Mouse (Mus musculus): ENCODE measurements at regions not wholly inside any gene's neighbourhood (a gene's known extent, or its start where the extent isn't known, plus 50 kb on each side); places are given as distances from the start of the nearest gene placed in this dataset.

DNA sequence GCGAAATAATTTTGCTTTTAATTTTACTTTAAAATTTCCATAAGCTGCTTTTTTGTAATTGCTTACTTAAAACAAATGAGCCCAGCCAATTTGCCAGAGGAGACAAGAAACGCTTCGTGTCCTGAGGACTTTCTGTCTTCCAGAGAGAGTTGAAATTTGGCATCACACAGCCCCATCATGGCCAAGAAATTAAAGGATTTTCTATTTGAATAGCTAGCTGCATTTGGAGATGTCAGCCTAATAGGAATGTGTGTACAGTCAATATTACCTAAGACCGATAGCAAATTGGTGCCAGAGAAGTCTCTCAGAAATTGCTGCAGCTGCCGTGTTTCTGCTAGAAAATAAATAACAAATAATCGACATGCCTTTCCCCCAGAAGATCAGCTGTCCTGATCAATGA lies 268.1 kb upstream of the Cxxc4 start:
- Histone ChIP-seq H3K9ac (ENCODE audit: low read depth, low read length) (no peak overlapping the region), H3K4me1 (ENCODE audit: control insufficient read depth, low read depth, low read length) (no peaks in the 10 kb centered on the region), H3K9me3 (replicated peaks; ENCODE audit: control insufficient read depth, low read length) (no peaks in the 10 kb centered on the region), H3K4me2 (ENCODE audit: low read depth, low read length) (no peak overlapping the region), H3K27ac (ENCODE audit: low read length) (no peak overlapping the region), H3K4me3 (ENCODE audit: low read depth, low read length) (no peak overlapping the region), H3K27me3 (ENCODE audit: control insufficient read depth, insufficient read depth, low read depth, low read length) (no peaks in the 10 kb centered on the region), H3K36me3 (ENCODE audit: control insufficient read depth, insufficient read depth) (no peaks in the 10 kb centered on the region)
- 61% methylated on average over 6 of the region's 6 CpGs for WGBS (ENCODE audit: insufficient replicate concordance)
- no peak for ATAC-seq (ENCODE audit: low read depth)

DNA sequence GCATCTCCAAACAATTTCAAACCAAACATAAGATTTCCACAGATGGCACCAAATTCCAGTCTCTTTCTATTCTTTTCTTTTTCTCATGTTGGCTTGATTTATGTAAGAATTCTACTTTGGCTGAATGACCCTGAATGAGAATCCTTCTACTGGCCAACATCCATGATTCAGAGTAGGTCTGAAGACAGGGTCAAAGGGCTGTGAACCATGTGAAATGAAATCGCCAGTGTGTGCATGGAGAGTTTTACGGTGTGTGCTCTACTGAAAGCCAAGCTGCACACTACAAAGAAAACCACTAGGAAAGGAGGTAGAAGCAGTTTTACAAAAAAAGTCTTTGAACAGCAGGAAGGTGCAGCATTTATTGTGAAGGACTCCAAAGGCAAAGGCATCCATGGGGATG lies 263.5 kb upstream of the Cxxc4 start:
- Histone ChIP-seq H3K27me3 (ENCODE audit: control insufficient read depth, insufficient read depth, low read depth, low read length) (no peaks in the 10 kb centered on the region), H3K9me3 (replicated peaks; ENCODE audit: control insufficient read depth, low read length) (no peaks in the 10 kb centered on the region), H3K4me1 (ENCODE audit: control insufficient read depth, low read depth, low read length) (no peaks in the 10 kb centered on the region), H3K27ac (ENCODE audit: low read length) (no peak overlapping the region), H3K36me3 (ENCODE audit: control insufficient read depth, insufficient read depth) (no peaks in the 10 kb centered on the region), H3K4me2 (ENCODE audit: low read depth, low read length) (no peak overlapping the region), H3K9ac (ENCODE audit: low read depth, low read length) (no peak overlapping the region), H3K4me3 (ENCODE audit: low read depth, low read length) (no peak overlapping the region)
- 65% methylated on average over 2 of the region's 2 CpGs for WGBS (ENCODE audit: insufficient replicate concordance)
- ATAC-seq (ENCODE audit: low read depth): no peak

DNA sequence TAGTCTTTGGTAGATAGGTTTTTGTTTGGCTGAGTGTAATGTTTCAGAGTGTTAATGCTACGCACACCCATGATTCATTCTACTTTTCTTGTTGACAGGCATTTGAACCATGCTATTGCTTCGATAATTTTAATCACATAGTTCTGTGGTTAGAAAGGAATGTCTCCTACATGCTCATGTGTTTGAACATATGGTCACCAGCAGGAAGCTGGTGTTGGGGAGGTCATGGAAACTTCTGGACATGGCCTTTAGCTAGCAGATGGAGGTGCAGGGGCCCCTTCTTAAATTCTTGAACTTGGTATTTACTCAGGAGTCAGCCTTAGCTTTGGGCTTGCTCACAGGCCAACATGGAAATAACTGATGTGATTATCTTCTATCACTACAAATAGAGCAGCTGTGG lies 248.6 kb upstream of the Cxxc4 start:
- Histone ChIP-seq H3K9ac (ENCODE audit: low read depth, low read length) (no peak overlapping the region), H3K27ac (ENCODE audit: low read length) (no peak overlapping the region), H3K9me3 (replicated peaks; ENCODE audit: control insufficient read depth, low read length) (no peaks in the 10 kb centered on the region), H3K4me1 (ENCODE audit: control insufficient read depth, low read depth, low read length) (no peaks in the 10 kb centered on the region), H3K27me3 (ENCODE audit: control insufficient read depth, insufficient read depth, low read depth, low read length) (no peaks in the 10 kb centered on the region), H3K4me2 (ENCODE audit: low read depth, low read length) (no peak overlapping the region), H3K4me3 (ENCODE audit: low read depth, low read length) (no peak overlapping the region), H3K36me3 (ENCODE audit: control insufficient read depth, insufficient read depth) (no peaks in the 10 kb centered on the region)
- 61% methylated on average over 2 of the region's 2 CpGs for WGBS (ENCODE audit: insufficient replicate concordance)
- ATAC-seq (ENCODE audit: low read depth): no peak

DNA sequence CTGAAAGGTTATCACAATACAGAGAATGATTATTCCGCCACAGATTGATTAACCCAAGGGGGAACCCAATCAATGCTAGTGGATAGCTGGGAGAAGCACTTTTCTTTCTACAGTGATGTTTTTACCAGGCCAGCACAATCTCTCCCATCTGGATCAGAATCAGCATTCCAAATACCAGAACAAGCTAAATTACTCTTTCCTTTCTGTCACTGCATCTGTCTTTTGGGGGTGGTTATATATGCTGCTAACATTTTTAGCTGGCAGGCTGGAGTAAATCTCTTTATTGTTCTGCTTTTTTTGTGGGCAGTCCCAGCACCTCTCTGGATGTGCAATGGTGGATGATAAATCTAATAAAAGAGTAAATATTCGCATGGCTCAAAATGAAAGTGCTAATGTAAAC lies 242.3 kb upstream of the Cxxc4 start:
- H3K4me2 ChIP-seq (ENCODE audit: low read depth, low read length): no peak overlapping the region
- no peak overlapping the region for H3K4me3 ChIP-seq (ENCODE audit: low read depth, low read length)
- no peak overlapping the region for H3K27ac ChIP-seq (ENCODE audit: low read length)
- 54% methylated on average over 2 of the region's 2 CpGs for WGBS (ENCODE audit: insufficient replicate concordance)
- no peaks in the 10 kb centered on the region for H3K27me3 ChIP-seq (ENCODE audit: control insufficient read depth, insufficient read depth, low read depth, low read length)
- H3K36me3 ChIP-seq (ENCODE audit: control insufficient read depth, insufficient read depth): no peaks in the 10 kb centered on the region
- H3K9ac ChIP-seq (ENCODE audit: low read depth, low read length): no peak overlapping the region
- H3K4me1 ChIP-seq (ENCODE audit: control insufficient read depth, low read depth, low read length): no peaks in the 10 kb centered on the region
- ATAC-seq (ENCODE audit: low read depth): no peak
- H3K9me3 ChIP-seq (replicated peaks; ENCODE audit: control insufficient read depth, low read length): no peaks in the 10 kb centered on the region

DNA sequence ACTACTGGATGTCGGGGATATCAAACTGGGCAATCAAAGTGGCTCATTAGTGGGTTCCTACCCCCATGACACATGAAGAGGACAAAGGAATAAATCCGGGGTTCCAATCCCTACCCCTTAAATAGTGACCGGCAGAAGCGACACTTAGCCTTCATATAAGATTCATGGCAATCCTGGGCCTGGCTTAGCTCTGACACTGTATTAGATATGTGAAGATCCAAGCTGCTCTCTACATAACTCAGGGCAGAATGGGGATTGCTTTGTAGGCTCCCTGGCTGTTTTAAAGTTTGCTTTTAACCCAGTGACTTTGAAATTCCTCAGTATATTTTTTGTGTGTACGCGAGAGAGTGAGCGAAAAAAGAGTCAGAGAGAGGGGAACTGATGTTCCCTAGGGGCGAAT lies 236.3 kb upstream of the Cxxc4 start:
- no peak overlapping the region for H3K4me2 ChIP-seq (ENCODE audit: low read depth, low read length)
- no peaks in the 10 kb centered on the region for H3K9me3 ChIP-seq (replicated peaks; ENCODE audit: control insufficient read depth, low read length)
- no peaks in the 10 kb centered on the region for H3K4me1 ChIP-seq (ENCODE audit: control insufficient read depth, low read depth, low read length)
- no peak overlapping the region for H3K4me3 ChIP-seq (ENCODE audit: low read depth, low read length)
- ATAC-seq (ENCODE audit: low read depth): no peak
- H3K9ac ChIP-seq (ENCODE audit: low read depth, low read length): no peak overlapping the region
- H3K27me3 ChIP-seq (ENCODE audit: control insufficient read depth, insufficient read depth, low read depth, low read length): no peaks in the 10 kb centered on the region
- H3K27ac ChIP-seq (ENCODE audit: low read length): no peak overlapping the region
- 68% methylated on average over 8 of the region's 8 CpGs for WGBS (ENCODE audit: insufficient replicate concordance)
- H3K36me3 ChIP-seq (ENCODE audit: control insufficient read depth, insufficient read depth): no peaks in the 10 kb centered on the region

DNA sequence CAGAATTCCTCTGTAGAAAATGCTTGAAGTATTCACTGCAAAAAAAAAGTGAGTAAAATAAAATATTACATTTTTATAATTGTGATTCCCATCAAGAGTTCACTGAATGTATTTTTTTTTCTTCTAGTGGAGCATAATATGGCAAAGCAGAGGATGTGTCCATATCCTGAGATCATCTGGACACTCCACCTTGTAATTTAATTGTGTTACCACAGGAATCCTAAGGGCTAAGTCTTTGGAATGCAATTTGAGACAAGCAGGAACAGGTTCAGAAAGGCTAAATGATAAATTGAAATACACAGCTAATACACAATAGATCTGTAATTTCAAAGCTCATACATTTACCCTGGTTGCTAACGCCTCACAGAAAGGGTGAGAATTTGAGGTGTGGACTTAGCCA lies 235.7 kb upstream of the Cxxc4 start:
- WGBS (ENCODE audit: insufficient replicate concordance): 69% methylated on average over 1 of the region's 1 CpGs
- no peak for ATAC-seq (ENCODE audit: low read depth)
- Histone ChIP-seq H3K4me1 (ENCODE audit: control insufficient read depth, low read depth, low read length) (no peaks in the 10 kb centered on the region), H3K4me2 (ENCODE audit: low read depth, low read length) (no peak overlapping the region), H3K27ac (ENCODE audit: low read length) (no peak overlapping the region), H3K27me3 (ENCODE audit: control insufficient read depth, insufficient read depth, low read depth, low read length) (no peaks in the 10 kb centered on the region), H3K9ac (ENCODE audit: low read depth, low read length) (no peak overlapping the region), H3K4me3 (ENCODE audit: low read depth, low read length) (no peak overlapping the region), H3K36me3 (ENCODE audit: control insufficient read depth, insufficient read depth) (no peaks in the 10 kb centered on the region), H3K9me3 (replicated peaks; ENCODE audit: control insufficient read depth, low read length) (no peaks in the 10 kb centered on the region; the same call in 1 of the 2 replicates)

DNA sequence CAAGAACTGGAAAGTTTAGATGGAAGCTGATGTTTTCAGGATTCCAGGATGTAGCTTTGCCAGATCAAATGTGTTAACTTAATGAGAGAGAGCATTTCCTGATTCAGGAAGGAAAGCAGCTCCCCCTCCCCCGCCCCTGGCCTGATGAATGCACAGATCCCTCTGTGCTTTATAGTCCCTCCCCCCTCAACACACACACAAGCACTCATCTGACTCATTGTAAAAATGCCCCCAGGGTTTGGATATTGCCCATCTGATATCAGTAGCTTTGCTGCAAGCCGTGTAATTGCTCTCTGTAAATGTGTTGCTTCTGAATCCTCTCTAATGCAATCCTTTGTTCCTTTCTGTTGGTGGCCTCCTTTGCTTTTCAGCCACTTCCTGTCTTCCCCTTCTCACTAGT lies 221.5 kb upstream of the Cxxc4 start:
- no peak overlapping the region for H3K4me3 ChIP-seq (ENCODE audit: low read depth, low read length)
- no peak overlapping the region for H3K4me2 ChIP-seq (ENCODE audit: low read depth, low read length)
- ATAC-seq (ENCODE audit: low read depth): no peak
- H3K9ac ChIP-seq (ENCODE audit: low read depth, low read length): no peak overlapping the region
- H3K4me1 ChIP-seq (ENCODE audit: control insufficient read depth, low read depth, low read length): no peaks in the 10 kb centered on the region
- H3K27me3 ChIP-seq (ENCODE audit: control insufficient read depth, insufficient read depth, low read depth, low read length): no peaks in the 10 kb centered on the region
- no peaks in the 10 kb centered on the region for H3K9me3 ChIP-seq (replicated peaks; ENCODE audit: control insufficient read depth, low read length)
- H3K36me3 ChIP-seq (ENCODE audit: control insufficient read depth, insufficient read depth): no peaks in the 10 kb centered on the region
- H3K27ac ChIP-seq (ENCODE audit: low read length): no peak overlapping the region
- WGBS (ENCODE audit: insufficient replicate concordance): 45% methylated on average over 2 of the region's 2 CpGs

DNA sequence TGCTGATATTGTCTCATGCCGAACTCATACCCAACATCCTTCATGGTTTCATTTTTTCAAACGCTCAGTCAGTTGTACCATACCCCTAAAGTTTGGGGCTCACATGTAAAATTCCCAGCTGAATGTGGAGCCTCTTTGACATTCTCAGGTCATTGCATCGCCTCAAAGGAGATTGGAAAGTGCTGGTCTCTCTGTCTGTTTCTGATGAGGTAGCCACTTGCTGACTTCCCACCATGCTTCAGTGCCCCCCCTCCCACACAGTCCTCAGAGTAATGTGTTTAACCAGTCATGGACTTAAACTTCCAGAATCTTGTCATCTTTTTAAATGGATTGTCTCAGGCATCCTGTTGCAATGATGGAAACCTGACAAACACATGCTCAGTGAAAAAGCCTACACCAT lies 220.9 kb upstream of the Cxxc4 start:
- H3K4me2 ChIP-seq (ENCODE audit: low read depth, low read length): no peak overlapping the region
- no peaks in the 10 kb centered on the region for H3K4me1 ChIP-seq (ENCODE audit: control insufficient read depth, low read depth, low read length)
- WGBS (ENCODE audit: insufficient replicate concordance): 64% methylated on average over 3 of the region's 3 CpGs
- H3K4me3 ChIP-seq (ENCODE audit: low read depth, low read length): no peak overlapping the region
- no peaks in the 10 kb centered on the region for H3K36me3 ChIP-seq (ENCODE audit: control insufficient read depth, insufficient read depth)
- no peaks in the 10 kb centered on the region for H3K9me3 ChIP-seq (replicated peaks; ENCODE audit: control insufficient read depth, low read length)
- H3K27me3 ChIP-seq (ENCODE audit: control insufficient read depth, insufficient read depth, low read depth, low read length): no peaks in the 10 kb centered on the region
- H3K9ac ChIP-seq (ENCODE audit: low read depth, low read length): no peak overlapping the region
- no peak overlapping the region for H3K27ac ChIP-seq (ENCODE audit: low read length)
- no peak for ATAC-seq (ENCODE audit: low read depth)

DNA sequence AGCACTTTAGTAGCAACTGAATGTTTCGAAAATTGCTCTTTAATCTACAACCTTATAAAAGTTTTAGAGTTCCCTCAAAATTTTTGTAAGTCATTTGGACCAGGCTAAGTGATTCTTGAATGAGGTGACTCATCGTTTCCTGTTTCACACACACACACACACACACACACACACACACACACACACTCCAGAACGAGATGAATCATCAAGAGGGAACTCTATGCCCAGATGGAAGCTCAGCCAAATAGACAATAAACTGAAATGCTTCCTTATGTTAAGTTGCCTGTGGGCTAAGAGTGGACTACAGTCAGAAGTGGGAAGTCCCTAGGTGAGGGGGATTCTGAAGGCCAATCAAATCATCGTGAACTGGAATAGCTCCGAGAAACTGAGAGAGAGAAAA lies 202.4 kb upstream of the Cxxc4 start:
- H3K4me2 ChIP-seq (ENCODE audit: low read depth, low read length): no peak overlapping the region
- H3K4me3 ChIP-seq (ENCODE audit: low read depth, low read length): no peak overlapping the region
- H3K36me3 ChIP-seq (ENCODE audit: control insufficient read depth, insufficient read depth): no peaks in the 10 kb centered on the region
- no peak for ATAC-seq (ENCODE audit: low read depth)
- WGBS (ENCODE audit: insufficient replicate concordance): 48% methylated on average over 5 of the region's 5 CpGs
- no peaks in the 10 kb centered on the region for H3K4me1 ChIP-seq (ENCODE audit: control insufficient read depth, low read depth, low read length)
- H3K9me3 ChIP-seq (replicated peaks; ENCODE audit: control insufficient read depth, low read length): no peaks in the 10 kb centered on the region
- no peak overlapping the region for H3K9ac ChIP-seq (ENCODE audit: low read depth, low read length)
- H3K27me3 ChIP-seq (ENCODE audit: control insufficient read depth, insufficient read depth, low read depth, low read length): no peaks in the 10 kb centered on the region
- no peak overlapping the region for H3K27ac ChIP-seq (ENCODE audit: low read length)

Measured in liver, embryonic 16.5 days (tissue).